Mouse (Mus musculus) liver, embryonic 11.5 days (tissue): ENCODE results near the gene Syne3. TPM values are rescaled to one million over a fixed set of nuclear protein-coding genes. Genes with fewer than 3 reads are reported as not detected.

Source experiments
- ATAC-seq: fragments of 200-750 bp; cut with Nextera tagmentation; replicated peaks from 2 replicates; pipeline ENCODE4 v1.8.0; 2017; ENCODE audit warnings: moderate number of reproducible peaks, mild to moderate bottlenecking, moderate TSS enrichment, moderate library complexity; ENCODE audit not compliant: low FRiP score
- DNase-seq: peaks from one replicate; pipeline ENCODE4 v3.0.0-alpha.2; 2017; ENCODE audit warnings: low spot score
- H3K27ac ChIP-seq: fragments of 300-500 bp; sonication (generic); 2 replicates; pipeline ENCODE4 v1.5.1; 2014; ENCODE audit warnings: mild to moderate bottlenecking, low read depth, low read length, control low read depth
- H3K27me3 ChIP-seq: fragments of 300-500 bp; sonication (generic); replicated peaks from 2 replicates; pipeline ENCODE4 v1.6.1; 2014; ENCODE audit warnings: low read length, mixed read lengths; ENCODE audit not compliant: control insufficient read depth, insufficient read depth
- H3K36me3 ChIP-seq: fragments of 300-500 bp; sonication (generic); 2 replicates; pipeline ENCODE4 v1.6.1; 2014; ENCODE audit warnings: mild to moderate bottlenecking, low read length, moderate library complexity, mixed read lengths; ENCODE audit not compliant: control insufficient read depth, insufficient read depth
- H3K4me1 ChIP-seq: fragments of 300-500 bp; sonication (generic); replicated peaks from 2 replicates; pipeline ENCODE4 v1.6.1; 2014; ENCODE audit warnings: low read length, mixed read lengths; ENCODE audit not compliant: control insufficient read depth, insufficient read depth
- H3K4me2 ChIP-seq: fragments of 300-500 bp; sonication (generic); 2 replicates; pipeline ENCODE4 v1.6.1; 2014; ENCODE audit warnings: mild to moderate bottlenecking, control low read depth, moderate library complexity
- H3K4me3 ChIP-seq: fragments of 300-500 bp; sonication (generic); 2 replicates; pipeline ENCODE4 v1.5.1; 2014; ENCODE audit warnings: low read depth, low read length, control low read depth
- H3K9ac ChIP-seq: fragments of 300-500 bp; sonication (generic); 2 replicates; pipeline ENCODE4 v1.6.1; 2014; ENCODE audit warnings: low read depth, low read length, control low read depth
- H3K9me3 ChIP-seq: fragments of 300-500 bp; sonication (generic); 2 replicates; pipeline ENCODE4 v1.6.1; 2016; ENCODE audit warnings: low read length, inconsistent platforms, mixed read lengths; ENCODE audit not compliant: control insufficient read depth
- WGBS: fragments of 180-500 bp; shearing (Covaris S2); extraction: QIAGEN DNeasy Blood & Tissue Kit; methylation state at CpG from one replicate; pipeline ENCODE4 v1.1.7; 2014; 5-methylcytosine and 5-hydroxymethylcytosine counted together
- polyA plus RNA-seq: library from polyadenylated mRNA; unstranded; fragments of >200 nt; fragmentation: Nextera tagmentation; extraction: Ambion mirVana; gene quantifications from 2 replicates; pipeline ENCODE4 v1.2.1, GENCODE M21; 2014

The Syne3 gene
- polyA plus RNA-seq, 1 experiment from 2014 or later: 1.8 TPM

DNA sequence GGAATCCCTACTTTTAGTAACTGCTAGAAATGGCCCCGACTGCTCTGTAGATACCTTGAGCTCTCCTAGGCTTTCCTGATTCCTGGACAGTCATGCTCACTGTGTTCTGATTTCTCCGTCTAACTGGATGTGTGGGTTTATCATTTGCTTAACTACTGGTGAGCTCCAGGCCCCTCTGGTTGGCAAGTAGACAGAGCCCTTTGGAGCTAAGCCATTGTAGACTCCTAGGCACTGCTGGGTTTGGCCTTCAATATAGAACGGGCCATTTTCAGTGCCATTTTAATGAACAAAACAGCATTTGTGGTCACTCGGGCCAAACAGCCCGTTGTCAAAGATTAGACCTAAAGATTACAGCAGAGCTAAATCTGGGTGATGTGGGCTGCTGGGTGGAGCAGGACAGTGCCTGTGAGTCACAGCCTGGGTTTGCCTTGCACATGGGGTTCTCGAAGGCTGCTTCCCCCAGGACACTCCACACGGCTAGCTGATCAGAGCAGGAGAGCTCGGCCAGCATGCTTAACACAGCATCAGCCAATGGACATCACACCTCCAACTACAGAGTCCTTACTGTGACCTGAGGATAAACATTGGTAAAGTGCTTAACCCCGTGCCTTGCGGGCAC lies 17.4 kb downstream of the Syne3 start:
- H3K27ac ChIP-seq: no peak overlapping the region
- peaks cover 13% of the 10 kb centered on the region for H3K4me1 ChIP-seq
- DNase-seq (no peak), ATAC-seq (no peak)
- H3K27me3 ChIP-seq: no peaks in the 10 kb centered on the region
- H3K9me3 ChIP-seq: no peaks in the 10 kb centered on the region
- no peaks in the 10 kb centered on the region for H3K36me3 ChIP-seq
- no peak overlapping the region for H3K9ac ChIP-seq
- H3K4me2 ChIP-seq: no peak overlapping the region
- no peak overlapping the region for H3K4me3 ChIP-seq
- 69% methylated on average over 10 of the region's 10 CpGs for WGBS

DNA sequence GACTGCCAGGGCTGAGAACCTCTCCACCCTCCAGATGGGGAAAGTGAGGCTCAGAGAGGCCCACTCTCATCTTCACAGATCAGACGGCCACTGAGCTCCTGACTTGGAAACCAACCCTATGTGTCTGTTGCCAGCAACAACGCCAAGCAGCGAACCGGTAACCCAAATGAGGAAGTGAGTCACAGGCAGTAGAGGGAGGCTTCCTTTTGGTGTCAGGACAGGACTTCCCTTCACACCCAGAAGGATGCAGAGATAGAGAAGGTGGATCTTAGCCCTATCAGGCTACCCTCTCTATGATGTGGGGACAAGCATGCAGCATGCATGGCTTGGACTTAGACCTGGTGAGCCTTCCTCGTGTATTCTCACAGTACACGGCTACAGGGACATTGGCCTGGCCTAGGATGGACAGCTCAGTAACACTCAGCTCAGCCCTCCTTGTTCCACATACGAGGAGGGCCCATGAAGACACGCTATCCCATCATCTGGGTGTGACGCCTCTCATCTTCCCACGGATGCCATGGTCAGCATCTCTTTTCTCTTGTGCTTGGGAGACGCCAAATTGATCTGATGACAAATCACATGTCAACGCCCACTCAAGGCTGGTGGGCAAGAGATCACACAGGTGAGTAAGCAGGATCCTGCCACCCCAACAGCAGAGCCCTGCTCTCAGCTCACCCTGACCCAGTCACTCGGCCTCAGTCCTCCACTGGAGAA lies 18.7 kb downstream of the Syne3 start:
- peaks cover 10% of the 10 kb centered on the region for H3K4me1 ChIP-seq
- no peak overlapping the region for H3K4me3 ChIP-seq
- no peak overlapping the region for H3K4me2 ChIP-seq
- DNase-seq (no peak), ATAC-seq (peak; percentile 37; the same call in 1 of the 2 replicates)
- H3K36me3 ChIP-seq: no peaks in the 10 kb centered on the region
- H3K9me3 ChIP-seq: no peaks in the 10 kb centered on the region
- H3K27ac ChIP-seq: no peak overlapping the region
- H3K27me3 ChIP-seq: no peaks in the 10 kb centered on the region
- 65% methylated on average over 13 of the region's 13 CpGs for whole genome bisulfite sequencing
- no peak overlapping the region for H3K9ac ChIP-seq

DNA sequence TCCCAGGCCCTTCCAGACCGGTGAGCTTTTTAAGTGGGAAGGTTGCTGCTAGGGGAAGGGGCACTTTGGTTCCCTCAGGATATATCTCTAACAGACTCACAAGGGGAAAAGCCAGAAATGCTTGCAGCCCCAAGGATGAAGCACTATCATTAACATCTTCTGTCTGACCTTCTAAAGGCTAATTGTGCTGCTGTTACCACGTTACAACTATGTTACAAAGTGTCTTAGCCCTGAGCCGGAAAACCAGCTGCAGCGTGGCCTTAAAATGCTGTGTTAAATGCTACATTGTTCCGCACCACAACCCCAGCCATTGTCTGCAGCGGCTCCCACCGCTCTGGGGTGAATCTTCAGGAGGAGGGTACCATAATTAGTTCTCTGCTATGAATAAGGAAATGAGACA lies 21.7 kb downstream of the Syne3 start:
- H3K9me3 ChIP-seq: no peaks in the 10 kb centered on the region
- H3K27ac ChIP-seq: no peak overlapping the region
- H3K4me2 ChIP-seq: no peak overlapping the region
- H3K36me3 ChIP-seq: no peaks in the 10 kb centered on the region
- no peak overlapping the region for H3K9ac ChIP-seq
- ATAC-seq (no peak), DNase-seq (no peak)
- WGBS: 84% methylated on average over 7 of the region's 7 CpGs
- peaks cover 4% of the 10 kb centered on the region; the same call in 1 of the 2 replicates for H3K4me1 ChIP-seq
- H3K27me3 ChIP-seq: no peaks in the 10 kb centered on the region
- H3K4me3 ChIP-seq: no peak overlapping the region

DNA sequence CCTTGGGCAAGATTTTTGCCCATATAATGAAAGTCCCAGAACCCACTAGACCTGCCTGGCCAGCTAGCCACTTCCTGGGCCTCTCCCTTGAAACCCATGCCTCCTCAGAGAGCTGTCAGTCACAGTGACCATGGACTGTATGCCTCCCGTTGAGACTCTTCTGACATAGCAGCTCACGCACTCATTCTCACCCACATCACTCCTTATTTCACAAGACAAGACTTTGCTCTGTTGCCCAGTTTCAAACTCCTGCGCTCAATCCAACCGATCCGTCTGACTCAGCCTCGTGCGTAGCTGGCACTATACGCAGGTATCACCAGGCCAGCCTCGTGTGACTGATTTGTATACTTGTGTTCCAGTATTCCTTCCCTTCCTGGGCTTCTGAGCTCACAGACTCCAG lies 22.8 kb downstream of the Syne3 start:
- WGBS: 86% methylated on average over 9 of the region's 9 CpGs
- Histone ChIP-seq H3K27ac (no peak overlapping the region), H3K4me3 (no peak overlapping the region), H3K9me3 (no peaks in the 10 kb centered on the region), H3K4me2 (no peak overlapping the region), H3K9ac (no peak overlapping the region), H3K4me1 (peaks cover 4% of the 10 kb centered on the region; the same call in 1 of the 2 replicates), H3K36me3 (no peaks in the 10 kb centered on the region), H3K27me3 (no peaks in the 10 kb centered on the region)
- ATAC-seq (no peak), DNase-seq (no peak)

DNA sequence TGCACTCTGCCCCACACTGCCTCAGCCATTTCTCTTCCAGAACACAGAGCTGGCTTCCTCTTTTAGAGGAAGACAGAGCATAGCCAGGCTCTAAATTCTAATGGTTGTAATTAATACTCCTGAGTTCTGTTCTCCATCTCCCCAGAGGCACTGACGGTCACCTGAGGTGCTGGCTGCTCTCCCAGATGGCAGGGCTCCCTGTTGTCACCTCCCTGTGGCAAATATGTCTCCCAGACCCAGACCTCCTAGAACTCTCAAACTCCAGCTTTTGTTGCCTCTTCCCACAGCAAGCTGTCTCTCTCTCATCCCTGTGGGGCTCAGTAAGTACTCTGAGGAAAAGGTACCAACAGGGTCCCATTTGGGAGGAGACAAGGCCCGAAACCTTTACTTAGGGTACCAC lies 23.6 kb downstream of the Syne3 start:
- Histone ChIP-seq H3K4me1 (peaks cover under 1% of the 10 kb centered on the region; the same call in 1 of the 2 replicates), H3K4me3 (no peak overlapping the region), H3K9ac (no peak overlapping the region), H3K4me2 (no peak overlapping the region), H3K9me3 (no peaks in the 10 kb centered on the region), H3K27me3 (no peaks in the 10 kb centered on the region), H3K27ac (no peak overlapping the region), H3K36me3 (no peaks in the 10 kb centered on the region)
- DNase-seq (no peak), ATAC-seq (no peak)
- WGBS: 81% methylated on average over 2 of the region's 2 CpGs

DNA sequence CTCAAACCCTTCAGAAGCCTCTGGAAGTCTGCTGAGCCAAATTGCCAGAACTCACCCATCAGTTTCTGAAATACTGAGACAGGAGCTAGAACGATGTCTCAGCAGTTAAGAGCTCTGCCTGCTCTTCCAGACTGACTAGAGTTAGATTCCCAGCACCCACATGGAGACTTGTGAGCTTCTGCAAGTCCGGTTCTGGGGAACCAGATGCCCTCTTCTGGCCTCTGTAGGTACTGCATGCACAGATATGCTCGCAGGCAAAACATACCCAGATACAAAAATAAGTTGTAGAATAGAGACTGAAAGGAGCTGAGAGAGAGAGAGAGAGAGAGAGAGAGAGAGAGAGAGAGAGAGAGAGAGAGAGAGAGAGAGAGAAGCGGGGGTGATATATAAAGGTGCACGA lies 24.5 kb downstream of the Syne3 start:
- no peaks in the 10 kb centered on the region for H3K27me3 ChIP-seq
- H3K27ac ChIP-seq: no peak overlapping the region
- no peak overlapping the region for H3K4me3 ChIP-seq
- no peaks in the 10 kb centered on the region for H3K36me3 ChIP-seq
- H3K9ac ChIP-seq: no peak overlapping the region
- no peak overlapping the region for H3K4me2 ChIP-seq
- H3K9me3 ChIP-seq: no peaks in the 10 kb centered on the region
- 73% methylated on average over 5 of the region's 5 CpGs for WGBS
- ATAC-seq (no peak), DNase-seq (no peak)
- H3K4me1 ChIP-seq: no peaks in the 10 kb centered on the region

DNA sequence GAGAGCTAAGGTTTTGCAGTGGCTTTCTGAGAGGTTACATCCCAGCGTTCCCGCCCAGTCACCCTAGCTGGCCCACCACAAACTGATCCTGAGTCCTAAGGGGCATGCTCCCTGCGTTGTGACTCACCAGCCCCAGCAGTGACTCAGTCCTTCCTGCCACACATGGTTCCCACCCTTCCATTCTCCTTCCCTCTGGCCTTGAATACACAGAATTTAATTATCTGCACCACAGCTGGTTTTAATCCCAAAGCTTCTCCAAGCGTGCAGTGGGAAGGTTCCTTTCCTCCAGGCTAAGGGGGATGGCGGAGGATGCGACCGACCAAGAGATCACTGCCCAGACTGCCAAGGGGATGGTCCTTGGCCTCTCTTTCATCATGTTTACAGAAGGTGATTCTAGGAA lies 26.1 kb downstream of the Syne3 start:
- H3K36me3 ChIP-seq: no peaks in the 10 kb centered on the region
- no peak overlapping the region for H3K4me2 ChIP-seq
- H3K9me3 ChIP-seq: no peaks in the 10 kb centered on the region
- DNase-seq (no peak), ATAC-seq (no peak)
- no peaks in the 10 kb centered on the region for H3K4me1 ChIP-seq
- 66% methylated on average over 7 of the region's 7 CpGs for WGBS
- H3K4me3 ChIP-seq: no peak overlapping the region
- H3K27ac ChIP-seq: no peak overlapping the region
- H3K27me3 ChIP-seq: no peaks in the 10 kb centered on the region
- H3K9ac ChIP-seq: no peak overlapping the region

DNA sequence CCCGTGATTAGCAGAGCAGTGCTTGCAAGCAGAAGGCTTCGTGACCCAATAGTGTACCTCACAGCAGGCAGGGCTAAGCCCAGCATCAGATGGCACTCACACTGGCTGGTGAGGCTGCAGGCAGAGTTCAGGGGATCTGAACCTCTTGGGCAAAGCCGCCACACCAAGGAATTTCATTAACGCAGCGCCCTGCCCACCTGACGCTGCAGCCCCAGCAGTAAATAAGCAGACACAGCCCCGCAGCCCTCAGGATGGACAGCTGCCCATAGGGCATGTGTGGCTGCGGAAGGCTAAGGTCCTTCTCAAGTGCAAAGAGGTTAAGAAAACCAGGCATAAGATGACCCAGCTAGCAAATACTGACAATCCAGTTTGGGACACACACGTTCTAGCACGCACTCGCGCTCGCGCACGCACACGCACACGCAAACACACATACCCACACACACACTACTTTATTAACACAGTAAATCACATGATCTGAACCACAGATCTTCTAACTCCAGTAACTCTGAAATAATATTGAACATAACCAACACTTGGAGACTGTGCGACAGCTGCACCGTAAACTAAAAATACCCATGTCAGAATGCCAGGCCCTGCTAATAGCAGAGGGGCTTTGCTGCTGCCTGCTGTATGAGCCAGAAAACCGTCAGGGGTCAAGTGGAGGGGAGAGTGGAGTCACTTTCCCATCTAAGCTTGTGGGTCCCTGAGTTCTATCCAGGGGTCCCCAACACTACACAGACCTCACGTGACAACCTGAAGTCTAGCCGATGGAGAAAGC lies 30.5 kb downstream of the Syne3 start:
- Histone ChIP-seq H3K9ac (no peak overlapping the region), H3K27me3 (no peaks in the 10 kb centered on the region), H3K4me1 (no peaks in the 10 kb centered on the region), H3K4me2 (no peak overlapping the region), H3K36me3 (no peaks in the 10 kb centered on the region), H3K27ac (no peak overlapping the region), H3K4me3 (no peak overlapping the region), H3K9me3 (no peaks in the 10 kb centered on the region)
- DNase-seq (no peak), ATAC-seq (no peak)
- 81% methylated on average over 22 of the region's 22 CpGs for WGBS
